Mouse (Mus musculus) gastrocnemius, postnatal 36 days (tissue): ENCODE data around the gene Pheta1. TPM values are rescaled to one million over a fixed set of nuclear protein-coding genes. Genes with fewer than 3 reads are reported as not detected.

Source experiments
- DNase-seq, 2 experiments: peaks; one replicate each; pipeline ENCODE4 v3.0.0; 2022
- intact Hi-C: fragments of 180-260 bp; cut with DNase I; formaldehyde crosslinking; loops from one replicate; pipeline ENCODE4 v1.15.1; 2025
- microRNA-seq, 2 experiments: library from miRNA; unstranded; fragments of <30 nt; microRNA quantifications; one replicate each; pipeline ENCODE4 v1.2.0; 2021
- total RNA-seq, 2 experiments: library from RNA; stranded (reverse); gene quantifications; 2 replicates each; pipeline ENCODE4 v1.2.3; 2021

The Pheta1 gene
- total RNA-seq, 2 experiments from 2014 or later, result 4.5 to 6.0 TPM

DNA sequence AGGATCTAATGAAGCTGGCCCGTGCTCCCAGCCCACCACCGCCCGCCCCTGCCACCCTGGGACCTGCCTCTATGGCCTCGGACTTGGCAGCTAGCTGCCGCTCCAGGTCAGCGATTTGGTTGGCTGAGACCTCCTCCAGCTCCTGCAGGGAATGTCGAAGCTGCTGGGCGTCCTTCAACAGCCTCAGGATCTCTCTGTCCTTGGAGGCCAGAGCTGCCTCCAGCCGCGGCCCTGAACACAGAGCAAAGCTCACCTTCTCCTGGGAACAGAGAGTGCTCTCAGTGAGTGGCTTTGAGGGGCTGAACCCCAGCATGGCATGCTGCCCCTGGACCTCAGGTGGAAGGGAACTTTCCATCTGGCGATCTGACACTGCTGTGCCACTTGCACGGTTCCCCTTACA is 28.1 kb downstream of the Pheta1 start:
- no peak for DNase-seq
- intact Hi-C loops, result loop anchor here (5.0 kb wide), 1 partner anchor 60 kb away; no protein-coding TSS in a partner anchor

DNA sequence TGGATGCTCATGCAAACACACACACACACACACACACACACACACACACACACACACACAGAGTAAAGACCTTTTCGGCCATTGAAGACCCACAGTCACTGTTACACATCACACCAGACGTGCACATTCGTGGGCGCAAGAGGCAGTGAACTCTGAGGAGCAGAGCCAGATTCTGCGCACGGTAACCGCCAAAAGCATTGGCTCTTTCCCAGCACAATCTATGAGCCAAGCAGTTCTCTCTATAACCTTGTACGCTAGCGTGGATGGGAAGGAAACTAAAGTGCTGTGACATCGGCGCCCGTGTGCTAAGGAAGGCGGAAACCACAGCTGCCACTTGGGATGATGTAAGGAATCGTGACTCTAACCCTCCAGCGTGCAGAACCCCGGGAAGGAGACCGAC is 29.9 kb downstream of the Pheta1 start:
- no peak for DNase-seq
- intact Hi-C loops, result loop anchor here (5.0 kb wide), 1 partner anchor 59 kb away; no protein-coding TSS in a partner anchor

- intact Hi-C loops, result loop anchor here (5.0 kb wide), 1 partner anchor 58 kb away; no protein-coding TSS in a partner anchor
- no peak for DNase-seq
Measured at GRCm38 (mm10) chr5:121879211-121879610, 30.4 kb downstream of the Pheta1 start.

- intact Hi-C loops, result loop anchor here (10.0 kb wide), 1 partner anchor 321 kb away; the partner anchor contains the start of gene Hvcn1
- no peak for DNase-seq
Measured at GRCm38 (mm10) chr5:121883356-121883755, 34.6 kb downstream of the Pheta1 start.

DNA sequence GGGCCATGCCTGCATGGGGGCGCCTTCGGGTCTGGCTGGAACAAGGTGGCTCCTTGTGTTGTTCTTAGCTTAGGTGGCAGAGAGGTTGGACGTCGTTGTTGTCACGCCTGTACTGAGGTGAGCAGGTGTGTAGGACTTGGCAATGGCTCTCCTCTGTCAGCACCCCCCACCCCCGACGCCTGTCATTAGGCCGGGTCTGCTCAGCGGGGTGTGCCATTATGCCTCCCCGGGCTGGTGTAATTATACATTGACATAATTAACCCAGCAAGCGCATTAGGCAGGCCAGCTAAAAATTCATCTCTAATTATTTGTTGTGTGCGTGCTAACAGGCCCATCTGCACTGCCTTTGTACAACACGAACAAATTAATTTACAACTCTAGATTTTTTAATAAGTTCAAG is 40.6 kb downstream of the Pheta1 start:
- intact Hi-C loops, result loop anchor here (10.0 kb wide), 1 partner anchor 315 kb away; the partner anchor contains the start of gene Hvcn1
- DNase-seq, result no peak

DNA sequence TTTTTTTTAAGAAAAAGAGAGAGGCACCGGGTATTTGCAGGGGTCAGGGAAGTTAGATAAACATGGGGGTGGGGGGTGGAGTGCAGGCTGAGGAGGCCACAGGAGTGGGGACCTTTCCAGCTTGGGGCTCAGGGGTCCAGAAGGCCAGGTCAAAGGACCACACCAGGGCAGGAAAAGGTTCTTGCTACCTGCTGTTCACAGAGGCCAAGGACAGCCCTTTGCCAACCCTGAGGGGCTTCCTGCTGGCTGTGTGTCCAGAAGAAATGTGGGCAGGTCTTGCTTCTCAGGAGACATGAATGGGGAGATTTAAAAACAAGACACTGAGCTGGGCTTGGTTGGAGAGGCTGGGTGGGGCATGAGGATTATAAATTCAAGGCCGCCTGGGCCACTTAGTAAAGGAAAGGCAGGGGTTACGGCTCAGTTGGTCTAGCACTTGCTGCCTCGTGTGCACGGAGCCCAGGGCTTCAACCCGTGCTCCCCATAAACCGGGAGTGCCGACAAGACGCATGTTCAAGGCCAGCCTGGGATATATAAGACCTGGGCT is 41.1 kb downstream of the Pheta1 start:
- DNase-seq, result no peak
- intact Hi-C loops, result loop anchor here (5.0 to 10.0 kb wide), 3 partner anchors 167 to 315 kb away; partner anchors contain the start of gene Hvcn1

GRCm38 (mm10) chr5:121890925-121891324 is 42.1 kb downstream of the Pheta1 start:
- DNase-seq, result no peak
- intact Hi-C loops, result loop anchor here (5.0 kb wide), 2 partner anchors 166 to 201 kb away; no protein-coding TSS in a partner anchor

DNA sequence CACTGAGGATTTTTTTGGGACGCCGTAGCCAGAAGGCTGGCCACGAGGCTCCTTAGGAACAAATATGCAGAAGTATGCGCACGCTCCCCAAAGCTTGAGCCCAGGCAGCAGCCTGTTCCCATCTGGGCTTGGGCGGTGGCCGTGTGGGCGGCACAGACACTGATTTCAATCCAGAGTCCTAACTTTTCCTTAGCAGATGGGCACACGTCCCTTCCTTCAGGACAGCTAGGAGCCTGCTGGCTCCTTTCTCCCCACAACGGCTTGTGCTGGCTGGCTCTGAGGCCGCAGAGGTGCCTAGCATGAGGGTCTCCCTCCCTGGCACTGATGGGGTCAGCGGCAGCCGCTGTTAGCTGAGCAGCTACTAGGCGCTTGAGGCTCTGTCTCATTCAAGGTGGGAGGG is 43.5 kb downstream of the Pheta1 start:
- no peak for DNase-seq
- intact Hi-C loops, result loop anchor here (5.0 kb wide), 2 partner anchors 165 to 200 kb away; no protein-coding TSS in a partner anchor

- no peak for DNase-seq
- intact Hi-C loops, result loop anchor here (5.0 kb wide), 2 partner anchors 164 to 199 kb away; no protein-coding TSS in a partner anchor
Measured at GRCm38 (mm10) chr5:121893581-121893980, 44.8 kb downstream of the Pheta1 start.

DNA sequence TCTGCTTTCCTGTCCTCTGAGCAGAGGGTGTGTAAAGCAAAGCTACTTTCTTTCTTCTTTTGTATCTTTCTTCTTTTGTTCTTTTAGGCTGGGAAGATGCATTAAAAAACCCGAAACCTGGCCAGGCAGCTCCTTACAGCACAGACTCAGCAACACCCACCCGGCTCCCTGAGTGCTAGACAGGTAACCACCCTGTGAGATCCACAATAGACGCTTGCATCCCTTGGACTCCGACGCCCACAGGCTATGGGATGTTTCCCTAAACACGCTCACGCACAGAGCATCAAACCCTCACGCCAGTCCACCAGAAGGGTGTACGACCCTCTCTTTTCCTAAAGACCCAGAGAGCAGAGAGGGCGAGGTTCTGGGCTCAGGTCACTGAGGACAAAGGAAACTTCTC is 45.9 kb downstream of the Pheta1 start:
- no peak for DNase-seq
- intact Hi-C loops, result loop anchor here (5.0 kb wide), 2 partner anchors 163 to 198 kb away; no protein-coding TSS in a partner anchor

DNA sequence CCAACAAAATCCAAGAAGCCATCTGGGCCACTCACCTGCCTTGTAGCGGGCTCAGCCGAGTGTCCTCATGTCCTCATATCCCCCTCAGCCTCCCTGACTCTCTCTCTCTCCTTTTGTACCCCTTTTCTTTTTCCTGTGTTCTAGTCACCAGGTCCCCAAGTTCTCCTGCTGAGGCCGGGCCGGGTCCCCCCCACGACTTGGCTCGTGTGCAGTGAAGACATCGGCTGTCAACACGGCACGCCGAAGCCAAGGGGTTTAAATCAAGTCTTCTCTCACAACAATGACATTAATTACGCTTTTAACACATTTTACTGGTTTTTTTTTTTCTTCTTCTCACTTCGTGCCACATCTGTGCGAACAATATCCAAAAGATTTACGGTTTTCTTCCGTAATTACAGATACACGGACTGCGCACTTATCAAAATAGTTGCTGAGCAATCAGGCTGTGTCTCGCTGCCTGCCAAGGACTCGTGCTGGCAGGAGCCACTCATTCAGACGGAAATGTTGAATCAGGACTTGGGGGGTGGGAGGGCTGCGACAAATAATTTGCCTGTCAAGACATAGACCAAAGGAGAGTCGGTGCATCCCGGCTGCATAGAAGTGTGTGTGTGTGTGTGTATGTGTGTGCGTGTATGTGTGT is 46.5 kb downstream of the Pheta1 start:
- DNase-seq, result no peak
- intact Hi-C loops, result no loop called here

- no peak for DNase-seq
- intact Hi-C loops, result no loop called here
Measured at GRCm38 (mm10) chr5:121902809-121903745, 54.3 kb downstream of the Pheta1 start.

Small RNA genes lying within 50 kb of the gene (microRNA-seq; reads per million reads assigned to microRNA genes)
- 0 to 0.36 reads per million in 2 experiments for gene Mir7031

Other genes with a start within 250 kb of the Pheta1 start
- 10 to 100 TPM; 21.3 to 22.4 TPM for gene Acad12, start 230.0 kb upstream of the Pheta1 start, total RNA-seq
- 10 to 100 TPM in 1 of 2 experiments, 1 to 10 TPM in 1; 9.7 to 10.2 TPM for gene Acad10, start 188.5 kb upstream of the Pheta1 start, total RNA-seq
- 10 to 100 TPM; 30.0 to 31.7 TPM for gene Brap, start 188.4 kb upstream of the Pheta1 start, total RNA-seq
- gene Atxn2, start 137.6 kb upstream of the Pheta1 start, total RNA-seq, result 10 to 100 TPM; 84.9 to 95.4 TPM
- 10 to 100 TPM; 13.5 TPM for gene Sh2b3, start 11.3 kb upstream of the Pheta1 start, total RNA-seq
- 1 to 10 TPM; 1.9 to 2.3 TPM for gene Cux2, start 201.1 kb downstream of the Pheta1 start, total RNA-seq